Mouse (Mus musculus): ENCODE measurements around the gene Calhm2.

DNA sequence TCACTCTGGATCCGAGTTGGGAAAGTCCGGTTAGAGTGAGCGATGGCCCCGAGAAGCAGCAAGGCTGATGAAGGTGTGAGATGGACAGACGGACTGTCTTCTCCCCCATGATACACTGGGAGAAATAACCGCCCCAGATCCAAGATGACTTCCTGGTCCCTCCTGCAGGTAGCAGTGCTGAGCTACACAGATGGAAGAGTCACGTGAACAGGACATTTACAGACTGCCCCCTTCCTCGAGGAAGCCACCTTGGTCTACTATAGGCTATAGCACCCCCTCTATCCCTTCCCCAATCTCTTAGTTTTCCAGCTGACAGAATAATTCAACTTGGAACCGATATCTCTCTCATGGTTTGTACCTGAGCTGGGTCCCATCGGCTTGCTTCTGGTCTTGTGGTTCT is 39.9 kb upstream of the Calhm2 start:
- TF ChIP-seq CTCF (IDR thresholded peaks at IDR 0.05; ENCODE audit: low read depth) (peak; percentile 43), EP300 (IDR thresholded peaks at IDR 0.05; ENCODE audit: low read depth) (no peak)

Data from heart, postnatal 0 days (tissue).